Mouse (Mus musculus): ENCODE measurements around the gene Gpi1. TPM values are rescaled to one million over a fixed set of nuclear protein-coding genes. Genes with fewer than 3 reads are reported as not detected.

Gene Gpi1
- polyA plus RNA-seq, 1 experiment = 456 TPM

GRCm38 (mm10) chr7:34232785-34233725 is 2.9 kb upstream of the Gpi1 start:
- Histone ChIP-seq H3K27me3 (ENCODE audit: control insufficient read depth, insufficient read depth, low read length) (no peaks in the 10 kb centered on the region), H3K4me3 (ENCODE audit: control insufficient read depth, low read depth, low read length) (peak overlapping the region; percentile 81), H3K27ac (ENCODE audit: control insufficient read depth, insufficient read depth, low read depth, low read length) (peak overlapping the region; percentile 90), H3K36me3 (ENCODE audit: control insufficient read depth, insufficient read depth, low read length) (no peaks in the 10 kb centered on the region), H3K4me1 (ENCODE audit: control insufficient read depth, insufficient read depth, low read length) (peaks cover 15% of the 10 kb centered on the region)
- TF ChIP-seq CTCF (IDR thresholded peaks at IDR 0.05; ENCODE audit: control insufficient read depth, insufficient read depth, insufficient replicate concordance, low read depth, low read length) (no peak), POLR2A (IDR thresholded peaks at IDR 0.05; ENCODE audit: control insufficient read depth, low read depth, low read length) (no peak)

DNA sequence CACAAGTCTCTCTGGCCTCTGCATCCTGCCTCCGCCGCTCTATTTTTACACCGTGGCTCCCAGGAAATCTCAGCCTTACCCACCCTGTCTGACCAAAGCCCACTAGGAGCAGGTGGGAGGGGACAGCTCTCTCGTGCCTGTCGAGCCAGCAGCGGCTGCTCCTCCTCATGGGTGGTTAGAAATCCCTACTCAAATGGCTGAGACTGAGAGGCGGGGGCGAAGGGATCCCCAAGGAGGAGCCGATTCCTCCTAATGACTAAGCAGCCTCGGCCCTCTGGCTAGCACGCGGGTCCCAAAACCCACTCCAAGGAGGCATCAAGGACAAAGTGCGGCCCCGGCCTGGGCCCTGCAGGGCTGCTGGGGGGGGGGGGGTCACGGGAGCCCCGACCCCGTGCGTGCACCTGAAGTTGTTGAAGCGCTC is 435 bp downstream of the Gpi1 start:
- H3K4me3 ChIP-seq (ENCODE audit: control insufficient read depth, low read depth, low read length) = peak overlapping the region; percentile 95
- H3K27me3 ChIP-seq (ENCODE audit: control insufficient read depth, insufficient read depth, low read length) = no peaks in the 10 kb centered on the region
- no peaks in the 10 kb centered on the region for H3K36me3 ChIP-seq (ENCODE audit: control insufficient read depth, insufficient read depth, low read length)
- TF ChIP-seq POLR2A (IDR thresholded peaks at IDR 0.05; ENCODE audit: control insufficient read depth, low read depth, low read length) = no peak
- no peak for TF ChIP-seq CTCF (IDR thresholded peaks at IDR 0.05; ENCODE audit: control insufficient read depth, insufficient read depth, insufficient replicate concordance, low read depth, low read length)
- peaks cover 12% of the 10 kb centered on the region for H3K4me1 ChIP-seq (ENCODE audit: control insufficient read depth, insufficient read depth, low read length)
- peak overlapping the region; percentile 65 for H3K27ac ChIP-seq (ENCODE audit: control insufficient read depth, insufficient read depth, low read depth, low read length)

- Histone ChIP-seq H3K36me3 (ENCODE audit: control insufficient read depth, insufficient read depth, low read length) (no peaks in the 10 kb centered on the region), H3K27ac (ENCODE audit: control insufficient read depth, insufficient read depth, low read depth, low read length) (no peak overlapping the region; the same call in 1 of the 2 replicates), H3K4me3 (ENCODE audit: control insufficient read depth, low read depth, low read length) (peak overlapping the region; percentile 95), H3K27me3 (ENCODE audit: control insufficient read depth, insufficient read depth, low read length) (no peaks in the 10 kb centered on the region), H3K4me1 (ENCODE audit: control insufficient read depth, insufficient read depth, low read length) (peaks cover 9% of the 10 kb centered on the region)
- TF ChIP-seq CTCF (IDR thresholded peaks at IDR 0.05; ENCODE audit: control insufficient read depth, insufficient read depth, insufficient replicate concordance, low read depth, low read length) (no peak), POLR2A (IDR thresholded peaks at IDR 0.05; ENCODE audit: control insufficient read depth, low read depth, low read length) (no peak)
Measured at GRCm38 (mm10) chr7:34229153-34229552, 983 bp downstream of the Gpi1 start.

DNA sequence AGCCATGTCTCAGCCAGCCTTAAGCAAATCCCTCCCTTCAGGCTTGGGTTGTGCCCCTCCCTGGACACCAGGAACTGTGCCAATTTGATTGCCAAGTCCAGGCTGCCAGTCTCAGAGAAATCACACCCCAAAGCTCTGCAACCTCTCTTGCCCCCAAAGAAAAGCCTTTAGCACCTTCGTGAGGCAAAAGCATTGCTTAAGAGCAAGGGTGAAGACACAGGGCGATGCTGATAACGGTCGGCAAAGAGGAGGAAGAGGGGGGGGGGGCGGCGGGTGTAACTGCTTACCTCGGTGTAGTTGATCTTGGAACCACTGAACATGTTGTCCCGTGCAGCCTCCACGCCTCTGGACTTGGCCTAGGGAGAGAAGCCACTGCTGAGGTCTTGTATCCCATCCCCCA is 1.5 kb downstream of the Gpi1 start:
- Histone ChIP-seq H3K36me3 (ENCODE audit: control insufficient read depth, insufficient read depth, low read length) (no peaks in the 10 kb centered on the region), H3K4me1 (ENCODE audit: control insufficient read depth, insufficient read depth, low read length) (peaks cover 6% of the 10 kb centered on the region), H3K27ac (ENCODE audit: control insufficient read depth, insufficient read depth, low read depth, low read length) (no peak overlapping the region), H3K4me3 (ENCODE audit: control insufficient read depth, low read depth, low read length) (peak overlapping the region; percentile 81), H3K27me3 (ENCODE audit: control insufficient read depth, insufficient read depth, low read length) (no peaks in the 10 kb centered on the region)
- TF ChIP-seq CTCF (IDR thresholded peaks at IDR 0.05; ENCODE audit: control insufficient read depth, insufficient read depth, insufficient replicate concordance, low read depth, low read length) = no peak
- no peak for TF ChIP-seq POLR2A (IDR thresholded peaks at IDR 0.05; ENCODE audit: control insufficient read depth, low read depth, low read length)

GRCm38 (mm10) chr7:34226846-34227245 is 3.3 kb downstream of the Gpi1 start:
- H3K27me3 ChIP-seq (ENCODE audit: control insufficient read depth, insufficient read depth, low read length) = no peaks in the 10 kb centered on the region
- H3K27ac ChIP-seq (ENCODE audit: control insufficient read depth, insufficient read depth, low read depth, low read length) = no peak overlapping the region
- TF ChIP-seq POLR2A (IDR thresholded peaks at IDR 0.05; ENCODE audit: control insufficient read depth, low read depth, low read length) (no peak), CTCF (IDR thresholded peaks at IDR 0.05; ENCODE audit: control insufficient read depth, insufficient read depth, insufficient replicate concordance, low read depth, low read length) (no peak; the same call in 1 of the 2 replicates)
- H3K4me3 ChIP-seq (ENCODE audit: control insufficient read depth, low read depth, low read length) = peak overlapping the region; percentile 63
- H3K4me1 ChIP-seq (ENCODE audit: control insufficient read depth, insufficient read depth, low read length) = peaks cover 6% of the 10 kb centered on the region
- H3K36me3 ChIP-seq (ENCODE audit: control insufficient read depth, insufficient read depth, low read length) = no peaks in the 10 kb centered on the region

DNA sequence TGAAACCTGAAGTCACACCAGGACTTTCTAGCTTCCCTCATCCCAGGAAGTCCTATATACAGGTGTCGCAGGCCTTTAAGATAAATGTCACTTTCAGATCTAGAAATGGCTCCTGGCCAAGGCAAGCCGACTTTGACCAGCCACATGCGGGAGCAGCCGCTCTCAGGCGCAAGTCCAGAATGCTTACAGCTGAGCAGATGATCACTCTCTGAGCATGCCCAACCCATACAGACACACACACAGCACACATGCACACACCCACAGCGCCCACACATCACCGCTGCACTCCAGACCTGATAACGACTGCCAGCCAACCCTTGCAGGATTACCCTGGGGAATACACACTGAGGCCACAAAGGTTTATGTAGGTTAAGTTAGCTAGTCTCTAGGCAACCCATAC is 4.0 kb downstream of the Gpi1 start:
- no peak for TF ChIP-seq CTCF (IDR thresholded peaks at IDR 0.05; ENCODE audit: control insufficient read depth, insufficient read depth, insufficient replicate concordance, low read depth, low read length)
- no peak for TF ChIP-seq POLR2A (IDR thresholded peaks at IDR 0.05; ENCODE audit: control insufficient read depth, low read depth, low read length)
- H3K36me3 ChIP-seq (ENCODE audit: control insufficient read depth, insufficient read depth, low read length) = no peaks in the 10 kb centered on the region
- no peaks in the 10 kb centered on the region for H3K27me3 ChIP-seq (ENCODE audit: control insufficient read depth, insufficient read depth, low read length)
- H3K27ac ChIP-seq (ENCODE audit: control insufficient read depth, insufficient read depth, low read depth, low read length) = no peak overlapping the region
- H3K4me1 ChIP-seq (ENCODE audit: control insufficient read depth, insufficient read depth, low read length) = peaks cover 6% of the 10 kb centered on the region
- H3K4me3 ChIP-seq (ENCODE audit: control insufficient read depth, low read depth, low read length) = no peak overlapping the region

DNA sequence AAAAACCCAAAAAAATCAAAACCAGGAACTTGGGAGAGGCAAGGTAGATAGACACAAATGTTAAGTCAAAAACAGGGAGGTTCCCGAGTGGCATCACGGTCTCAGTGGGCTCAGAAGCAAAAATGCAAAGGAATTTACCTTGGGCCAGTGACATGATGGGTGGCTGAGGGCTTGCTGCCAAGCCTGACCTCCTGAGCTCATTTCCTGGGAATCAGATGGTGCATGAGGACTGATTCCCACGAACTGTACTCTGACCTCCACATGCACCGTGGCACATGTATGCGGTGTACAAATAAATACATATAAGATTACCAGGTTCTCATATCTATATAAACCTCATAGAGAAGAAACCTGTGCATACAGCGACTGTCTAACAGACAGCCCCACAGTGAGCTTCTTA is 5.8 kb downstream of the Gpi1 start:
- no peak overlapping the region for H3K4me3 ChIP-seq (ENCODE audit: control insufficient read depth, low read depth, low read length)
- H3K27ac ChIP-seq (ENCODE audit: control insufficient read depth, insufficient read depth, low read depth, low read length) = no peak overlapping the region
- peaks cover 2% of the 10 kb centered on the region for H3K4me1 ChIP-seq (ENCODE audit: control insufficient read depth, insufficient read depth, low read length)
- no peaks in the 10 kb centered on the region for H3K36me3 ChIP-seq (ENCODE audit: control insufficient read depth, insufficient read depth, low read length)
- TF ChIP-seq POLR2A (IDR thresholded peaks at IDR 0.05; ENCODE audit: control insufficient read depth, low read depth, low read length) (no peak), CTCF (IDR thresholded peaks at IDR 0.05; ENCODE audit: control insufficient read depth, insufficient read depth, insufficient replicate concordance, low read depth, low read length) (no peak)
- H3K27me3 ChIP-seq (ENCODE audit: control insufficient read depth, insufficient read depth, low read length) = no peaks in the 10 kb centered on the region
